Mouse (Mus musculus) activated CD4-positive, CD25-positive, alpha-beta regulatory T cell, adult 9 weeks (primary cell): Measurements from ENCODE around the gene Tagap1. TPM values are rescaled to one million over a fixed set of nuclear protein-coding genes. Genes with fewer than 3 reads are reported as not detected.

Experiments used
- polyA plus RNA-seq: library from polyadenylated mRNA; unstranded; fragments of 100-300 nt; shearing (Covaris generic); gene quantifications from one replicate; pipeline ENCODE4 v1.2.1, GENCODE M21; 2017

Tagap1 gene
- 10.1 TPM for polyA plus RNA-seq

DNA sequence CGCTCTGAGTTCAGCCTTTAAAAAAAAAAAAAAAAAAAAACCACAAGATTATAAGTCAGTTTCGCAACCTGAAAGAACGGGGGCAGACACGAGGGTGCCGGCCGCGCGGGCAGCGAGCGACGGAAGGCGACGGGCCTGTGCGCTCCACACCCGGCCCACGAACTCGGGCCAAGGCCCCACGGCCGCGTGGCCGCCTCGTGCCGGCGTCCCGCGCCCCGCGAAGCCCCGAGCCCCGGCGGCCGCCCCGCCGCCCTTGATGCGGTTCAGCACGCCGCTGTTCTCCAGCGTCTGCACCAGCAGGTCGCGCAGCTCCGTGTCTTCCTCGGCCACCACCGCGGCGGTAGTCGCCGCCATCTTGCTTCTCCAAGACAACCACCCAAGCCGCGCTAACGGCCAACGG, at the start of gene Tagap1:
Gene Tagap1, minus strand, starts transcription at position 381 of the 400 bp plus-strand sequence.

GRCm38 (mm10) chr17:6978287-6979248, 17.6 kb upstream of the Tagap1 start, which contains the start of gene Gm49721:
Gene Gm49721, plus strand, starts transcription at chr17:6978904.

GRCm38 (mm10) chr17:6970334-6970733, 9.4 kb upstream of the Tagap1 start, which contains the start of gene Rnaset2b:
Gene Rnaset2b, plus strand, starts transcription at chr17:6970634.

DNA sequence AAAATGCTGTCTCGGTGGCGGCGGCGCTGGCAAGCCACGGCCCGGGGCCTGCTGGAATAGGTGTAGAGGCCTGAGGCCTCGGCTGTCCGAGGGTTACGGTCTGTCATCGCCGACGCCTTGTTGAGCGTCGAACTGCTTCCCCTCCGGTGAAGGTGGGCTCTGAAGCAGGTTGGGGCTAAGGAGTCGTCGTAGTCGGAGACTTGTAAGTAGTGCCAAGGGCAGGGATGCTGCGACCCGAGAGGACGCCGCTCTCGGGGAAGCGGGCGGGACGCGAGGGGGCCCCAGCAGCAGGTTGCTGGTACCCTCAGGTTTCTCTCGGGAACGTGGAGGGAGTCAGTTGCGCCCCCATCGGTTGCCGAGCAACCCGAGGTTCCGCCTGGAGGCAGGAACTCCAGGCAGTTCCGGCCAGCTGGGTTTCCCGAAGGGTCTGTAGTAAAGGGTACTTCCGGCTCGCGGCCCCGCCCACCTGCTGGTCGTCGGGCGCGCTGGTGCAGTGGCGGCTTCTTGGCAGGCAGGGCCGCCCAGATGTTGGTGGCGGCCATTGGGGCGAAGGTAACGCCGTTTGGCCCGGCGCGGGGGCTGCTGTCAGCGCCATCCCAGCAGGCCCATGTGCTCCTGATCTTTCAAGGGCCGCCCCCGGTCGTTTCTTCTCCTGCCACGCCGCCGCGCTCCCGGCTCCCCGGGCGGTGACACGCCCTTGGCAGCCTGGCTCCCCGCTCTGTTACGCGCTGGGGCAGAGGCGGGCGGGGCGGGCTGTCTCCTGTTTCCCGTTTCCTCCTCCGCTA, 12.8 kb downstream of the Tagap1 start, which contains the start of gene Rsph3b:
Gene Rsph3b, minus strand, starts transcription at position 699 of the 785 bp plus-strand sequence.

Other genes starting within 250 kb of the Tagap1 start
- 350 TPM for gene Ezr, start 178.4 kb downstream of the Tagap1 start, polyA plus RNA-seq
- 31.1 TPM for gene Rsph3b, start 12.5 kb downstream of the Tagap1 start, polyA plus RNA-seq
- gene Rnaset2b, start 9.5 kb upstream of the Tagap1 start, polyA plus RNA-seq, result 566 TPM
- gene Gm49721, start 17.7 kb upstream of the Tagap1 start, polyA plus RNA-seq, result 0.44 TPM
- not detected for gene Gm1604a, start 64.4 kb upstream of the Tagap1 start, polyA plus RNA-seq
- 0.29 TPM for gene Rps6ka2, start 209.0 kb upstream of the Tagap1 start, polyA plus RNA-seq